Mouse (Mus musculus) liver, postnatal 0 days (tissue): ENCODE measurements around the gene Nosip.

Source experiments
- CTCF ChIP-seq: sonication (generic); IDR thresholded peaks from 2 replicates; pipeline ENCODE4 v1.5.1; 2016; ENCODE audit warnings: antibody characterized with exemption, low read depth
- EP300 ChIP-seq: IDR thresholded peaks from 2 replicates; pipeline ENCODE4 v1.6.1; 2016; ENCODE audit warnings: antibody characterized with exemption, low read depth, mild to moderate bottlenecking

GRCm38 (mm10) chr7:45100046-45100445 lies 37.8 kb downstream of the Nosip start:
- TF ChIP-seq CTCF (no peak), EP300 (no peak)
